Mouse (Mus musculus): ENCODE results near the gene Gm28038. TPM values are rescaled to one million over a fixed set of nuclear protein-coding genes. Genes with fewer than 3 reads are reported as not detected.

Gm28038 gene
- total RNA-seq, 2 experiments from 2014 or later, result not detected

DNA sequence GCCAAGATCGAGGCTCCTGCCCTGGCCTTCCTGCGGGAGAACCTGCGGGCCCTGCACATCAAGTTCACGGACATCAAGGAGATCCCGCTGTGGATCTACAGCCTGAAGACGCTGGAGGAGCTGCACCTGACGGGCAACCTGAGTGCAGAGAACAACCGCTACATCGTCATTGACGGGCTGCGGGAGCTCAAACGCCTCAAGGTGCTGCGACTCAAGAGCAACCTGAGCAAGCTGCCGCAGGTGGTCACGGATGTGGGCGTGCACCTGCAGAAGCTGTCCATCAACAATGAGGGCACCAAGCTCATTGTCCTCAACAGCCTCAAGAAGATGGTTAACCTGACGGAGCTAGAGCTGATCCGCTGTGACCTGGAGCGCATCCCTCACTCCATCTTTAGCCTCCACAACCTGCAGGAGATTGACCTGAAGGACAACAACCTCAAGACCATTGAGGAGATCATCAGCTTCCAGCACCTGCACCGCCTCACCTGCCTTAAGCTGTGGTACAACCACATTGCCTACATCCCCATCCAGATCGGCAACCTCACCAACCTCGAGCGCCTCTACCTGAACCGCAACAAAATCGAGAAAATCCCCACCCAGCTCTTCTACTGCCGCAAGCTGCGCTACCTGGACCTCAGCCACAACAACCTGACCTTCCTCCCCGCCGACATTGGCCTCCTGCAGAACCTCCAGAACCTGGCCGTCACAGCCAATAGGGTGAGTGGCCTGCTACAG lies 24.1 kb upstream of the Gm28038 start:
- no peak for DNase-seq (ENCODE audit: low spot score in 2 of 2)

DNA sequence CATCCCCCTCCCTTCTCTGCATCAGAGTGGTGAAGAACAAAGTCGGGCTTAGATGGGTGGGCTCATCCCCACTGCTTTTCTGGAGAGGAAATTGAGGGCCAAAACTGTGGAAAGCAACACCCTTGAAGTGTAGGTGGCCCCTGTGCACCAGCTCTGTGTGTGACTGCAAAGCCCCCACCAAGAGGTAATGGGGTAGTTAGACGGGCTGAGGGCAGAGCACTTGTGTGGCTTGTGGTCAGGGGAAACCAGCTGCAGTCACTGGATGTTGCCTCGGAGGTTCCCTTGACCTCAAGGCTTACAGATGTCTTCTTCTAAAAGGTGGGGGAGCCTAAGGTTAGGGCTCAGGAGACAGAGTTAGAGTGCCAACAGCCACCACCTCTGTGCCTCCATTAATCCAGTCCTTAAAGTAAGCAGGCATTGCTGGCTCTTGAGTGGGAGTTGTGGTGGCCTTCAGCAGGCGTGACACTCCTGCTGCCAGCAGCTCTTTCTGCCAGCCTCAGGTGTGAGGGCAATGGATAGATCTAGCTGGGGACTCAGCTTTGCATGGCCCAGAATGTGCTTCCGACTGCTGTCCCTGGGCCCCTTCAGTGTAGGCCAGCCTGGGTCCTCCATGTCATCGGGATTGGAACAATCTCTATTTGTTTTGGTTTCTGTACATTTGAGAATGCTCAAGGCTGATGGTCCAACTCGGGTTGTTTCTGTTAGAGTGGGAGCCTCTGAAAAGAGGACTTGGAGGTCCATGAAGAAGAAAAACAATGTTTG lies 23.0 kb upstream of the Gm28038 start:
- no peak for DNase-seq (ENCODE audit: low spot score in 2 of 2)

DNA sequence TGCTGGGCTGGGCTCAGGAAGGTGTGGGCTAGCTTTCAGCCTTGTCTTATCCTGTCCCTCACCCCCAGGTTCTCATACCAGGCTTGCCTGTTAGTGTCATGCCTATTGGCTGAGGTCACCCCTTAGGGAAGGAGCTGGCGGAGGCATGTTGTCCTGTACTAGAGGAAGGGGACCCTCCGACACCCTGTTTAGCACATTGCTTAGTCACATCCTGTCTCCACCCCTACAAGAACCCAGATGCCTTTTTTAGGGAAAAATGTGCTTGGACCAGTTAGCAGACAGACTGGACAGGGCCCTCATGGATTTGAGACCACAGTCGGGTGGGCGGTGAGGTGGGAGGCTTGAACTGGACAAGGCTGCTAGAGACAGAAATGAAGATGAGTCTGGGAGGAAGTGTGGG lies 22.2 kb upstream of the Gm28038 start:
- DNase-seq (ENCODE audit: low spot score in 2 of 2), result no peak

DNA sequence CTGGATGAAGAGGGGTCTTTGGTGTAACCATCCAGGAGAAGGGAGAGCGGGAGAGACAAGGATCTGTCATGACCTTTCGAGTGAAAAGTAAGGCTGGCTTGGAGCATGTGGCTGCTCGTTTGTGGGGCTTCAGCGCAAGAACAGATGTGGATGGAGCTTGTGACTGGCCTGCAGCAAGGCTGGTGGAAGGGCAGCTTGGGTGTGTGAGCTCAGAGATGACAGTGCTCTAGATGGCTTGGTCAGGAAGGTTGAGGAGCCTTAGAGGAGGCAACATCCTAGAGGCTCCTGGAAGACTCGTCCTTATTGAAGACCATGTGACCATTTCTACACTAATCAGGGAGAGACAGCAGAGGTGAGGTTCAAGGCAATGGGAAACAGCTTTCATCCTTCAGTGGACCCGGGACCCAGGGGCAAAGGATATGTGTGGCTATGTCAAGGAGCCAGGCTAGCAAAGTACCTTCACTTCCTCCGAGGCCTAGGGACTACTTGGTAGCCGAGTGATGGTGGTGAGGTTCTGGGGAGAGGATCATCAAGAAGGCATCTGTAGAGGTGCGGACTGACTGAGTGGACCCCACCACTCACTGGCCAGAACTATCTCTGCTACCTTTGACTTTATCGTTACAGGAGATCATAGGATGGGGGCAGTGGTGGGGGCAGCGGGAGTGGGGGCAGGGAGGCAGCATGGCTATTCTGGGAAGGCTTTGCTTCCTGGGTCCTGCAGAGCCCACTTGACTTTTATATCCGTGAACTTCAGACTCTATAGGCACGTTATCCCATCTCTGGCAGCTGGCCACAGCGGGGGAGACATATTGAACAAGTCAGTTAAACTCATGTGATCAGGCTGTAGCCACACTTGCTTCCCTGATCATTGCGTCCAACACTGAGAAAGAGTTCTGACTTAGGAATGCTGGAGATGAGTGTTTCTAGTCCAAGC lies 21.4 kb upstream of the Gm28038 start:
- DNase-seq (ENCODE audit: low spot score in 2 of 2), result no peak

DNA sequence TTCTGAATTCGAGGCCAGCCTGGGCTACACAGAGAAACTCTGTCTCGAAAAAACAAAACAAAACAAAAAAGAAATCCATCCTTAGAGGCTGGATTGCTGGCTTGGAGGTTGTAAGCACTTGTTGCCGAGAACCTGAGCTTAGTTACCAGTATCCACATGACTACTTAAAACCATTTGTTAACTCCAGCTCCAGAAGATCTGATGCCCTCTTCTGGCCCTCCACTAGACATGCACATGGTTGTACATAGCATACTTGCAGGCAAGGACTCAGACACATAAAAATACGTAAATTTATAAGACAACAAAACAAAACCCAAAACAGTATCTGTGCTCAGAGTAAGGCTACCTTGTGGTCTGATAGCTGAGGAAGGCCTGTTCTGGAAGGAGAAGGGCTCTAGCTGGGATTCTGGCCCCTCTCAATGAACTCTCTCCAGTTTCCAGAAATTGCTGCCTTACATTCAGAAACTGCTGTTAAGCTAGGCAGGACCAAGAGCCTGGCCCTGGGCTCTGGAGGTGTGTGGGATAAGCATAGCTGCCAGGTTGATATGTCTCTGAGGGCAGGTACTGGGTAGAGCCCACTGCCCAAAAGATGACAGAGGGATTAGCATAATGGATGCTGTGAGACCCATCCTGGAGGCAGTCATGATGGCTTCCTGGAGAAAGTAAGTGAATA lies 19.6 kb upstream of the Gm28038 start:
- no peak for DNase-seq (ENCODE audit: low spot score in 2 of 2)

DNA sequence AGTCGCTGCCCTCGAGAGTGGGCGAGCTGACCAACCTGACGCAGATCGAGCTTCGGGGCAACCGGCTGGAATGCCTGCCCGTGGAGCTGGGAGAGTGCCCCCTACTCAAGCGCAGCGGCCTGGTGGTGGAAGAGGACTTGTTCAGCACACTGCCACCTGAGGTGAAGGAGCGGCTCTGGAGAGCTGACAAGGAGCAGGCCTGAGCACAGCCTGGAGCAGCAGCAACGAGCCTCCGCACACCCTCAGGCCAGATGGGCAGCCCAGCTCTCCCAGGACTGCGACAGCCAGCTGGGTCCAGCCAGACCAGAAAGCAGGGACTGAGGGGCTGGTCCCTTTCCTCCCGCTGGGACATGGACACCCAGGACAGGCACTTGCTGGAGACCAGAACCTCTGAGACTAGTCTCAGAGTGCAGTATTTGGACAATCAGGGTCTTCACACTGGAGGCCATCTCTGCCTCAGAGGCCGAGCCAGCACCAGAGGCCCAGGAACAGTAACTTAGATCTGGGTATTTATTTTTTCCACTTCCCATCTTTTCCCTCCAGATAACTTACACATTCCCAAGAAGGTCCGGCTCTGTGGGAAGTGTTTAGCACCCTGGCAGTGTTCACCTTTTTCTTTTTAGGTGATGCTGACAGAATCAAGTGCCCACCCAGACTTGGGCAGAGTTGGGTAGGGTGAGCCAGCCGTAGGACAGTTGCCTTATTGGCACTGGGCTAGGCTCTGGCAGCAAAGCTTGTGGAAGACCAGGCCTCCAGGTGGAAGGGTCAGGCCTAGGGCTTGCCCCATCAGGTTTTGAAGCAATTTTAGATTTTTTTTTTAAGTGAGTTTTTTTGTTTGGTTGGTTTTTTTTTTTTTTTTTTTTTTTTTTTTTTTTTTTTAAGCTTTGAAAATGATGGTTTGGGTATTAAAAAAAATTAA lies 18.7 kb upstream of the Gm28038 start:
- DNase-seq (ENCODE audit: low spot score in 2 of 2), result no peak

DNA sequence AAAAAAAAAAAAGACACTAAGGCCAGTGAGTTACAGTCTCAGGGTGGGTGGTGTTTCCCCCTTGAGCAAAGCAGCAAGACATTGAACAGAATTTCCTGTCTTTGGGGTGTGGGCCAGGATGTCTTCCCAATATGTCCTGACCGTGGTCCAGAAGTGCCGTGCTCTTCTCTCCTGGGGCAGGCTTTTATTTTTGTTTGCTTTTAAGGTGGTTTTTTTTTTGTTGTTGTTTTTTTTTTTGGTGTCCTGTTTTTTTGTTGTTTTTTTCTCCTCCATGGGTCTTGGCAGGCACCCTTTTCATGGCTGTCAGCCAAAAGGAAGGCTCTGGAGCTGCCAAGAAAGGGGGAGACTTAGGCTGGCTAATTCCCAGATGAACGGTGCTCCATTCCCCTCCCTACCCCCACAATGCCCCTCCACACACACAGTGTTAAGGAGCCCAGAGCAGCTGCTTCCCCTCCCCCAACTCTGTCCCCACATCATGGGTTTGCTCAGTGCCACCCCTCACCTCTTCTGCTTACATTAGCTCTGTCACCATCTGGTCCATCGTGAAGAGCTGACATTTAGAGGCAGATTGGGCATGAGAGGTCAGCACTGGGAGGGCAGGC lies 17.9 kb upstream of the Gm28038 start:
- DNase-seq (ENCODE audit: low spot score in 2 of 2), result no peak

DNA sequence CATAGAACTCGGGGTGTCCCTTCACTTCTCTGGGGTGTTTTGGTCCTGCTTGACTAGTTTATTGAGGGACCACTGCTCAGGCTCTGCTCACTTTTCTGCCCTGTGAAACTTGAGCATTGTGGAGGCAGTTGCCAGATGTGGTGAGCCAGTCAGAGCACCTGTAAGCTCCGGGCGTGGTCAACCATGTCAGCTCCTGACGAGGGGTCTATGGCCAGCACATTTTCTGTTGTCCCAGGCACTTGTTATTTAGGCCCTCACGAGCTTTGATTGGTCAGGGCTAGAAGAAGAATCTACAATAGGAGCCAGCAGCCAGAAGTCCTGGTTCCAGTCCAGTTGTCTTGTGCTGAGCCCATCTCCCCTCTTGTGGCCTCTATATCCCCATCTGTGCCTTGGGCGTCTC lies 17.0 kb upstream of the Gm28038 start:
- no peak for DNase-seq (ENCODE audit: low spot score in 2 of 2)

DNA sequence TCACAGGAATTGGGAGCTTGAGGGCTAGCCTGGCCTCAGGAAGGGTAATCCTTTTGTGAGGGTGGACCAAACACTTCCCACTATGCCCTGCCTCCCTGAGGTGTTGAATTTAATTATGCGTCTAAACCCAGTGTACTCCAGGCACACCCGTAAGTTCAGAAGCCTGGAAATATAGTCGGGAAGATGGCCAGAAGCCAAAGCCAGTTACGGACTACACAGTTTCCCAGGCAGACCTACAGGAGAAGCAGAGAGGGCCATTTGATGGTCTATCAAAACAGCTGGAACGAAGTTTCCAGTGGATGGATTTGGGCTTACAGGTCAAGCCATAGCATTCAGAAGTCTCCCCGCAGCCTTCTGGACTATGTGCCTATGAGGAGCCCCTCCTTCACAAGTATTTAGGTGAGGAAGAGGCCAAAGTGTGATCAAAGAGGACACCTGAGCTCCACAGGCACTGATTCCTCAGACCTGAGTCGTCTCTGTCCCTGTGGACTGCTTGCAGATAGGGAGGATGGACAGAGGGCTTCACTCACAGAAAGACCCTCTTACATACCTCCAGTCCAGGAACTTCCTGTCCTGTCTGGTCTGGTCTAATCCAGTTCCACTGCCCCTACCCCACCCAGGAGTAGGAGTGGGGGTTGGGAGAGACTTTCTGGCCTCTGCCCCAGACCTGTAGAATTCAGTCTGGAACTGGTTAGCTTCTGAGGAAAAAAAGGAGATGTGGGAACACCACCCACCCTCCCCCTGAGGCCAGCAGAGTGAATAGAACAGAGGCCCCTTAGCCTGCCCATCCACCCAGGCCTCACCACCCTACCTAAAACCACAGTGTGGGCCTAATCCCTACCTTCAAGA lies 15.9 kb upstream of the Gm28038 start:
- DNase-seq (ENCODE audit: low spot score in 2 of 2), result no peak

DNA sequence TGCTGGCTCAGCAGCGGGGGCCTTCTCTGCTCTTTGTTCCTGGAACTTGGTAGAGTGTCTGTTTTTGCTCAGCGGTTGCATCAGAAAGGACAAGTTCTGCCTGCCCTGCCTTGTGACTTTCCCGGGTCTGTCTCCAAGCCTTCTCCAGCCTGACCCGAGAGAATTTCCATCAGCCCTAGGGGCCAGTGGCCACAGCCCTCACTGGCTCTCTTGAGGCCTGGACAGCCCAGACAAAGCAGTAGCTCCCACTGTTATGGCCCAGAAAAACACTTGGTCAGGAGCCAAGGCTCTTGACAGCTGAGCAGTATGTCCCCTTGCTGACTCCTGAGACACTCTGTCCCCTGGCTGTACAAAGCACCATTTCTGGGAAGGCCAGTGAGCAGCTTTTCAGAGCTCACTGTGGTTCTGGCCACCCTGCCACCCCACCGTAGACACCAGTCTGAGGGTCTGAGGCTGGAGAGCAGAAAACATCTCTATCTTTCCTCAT lies 15.0 kb upstream of the Gm28038 start, which contains the start of gene Phyhd1:
Gene Phyhd1 (plus strand): TSS at position 437 of the 487 bp plus-strand sequence.
- DNase-seq (ENCODE audit: low spot score in 2 of 2), result peak in 1 of 2 experiments; percentile 56

DNA sequence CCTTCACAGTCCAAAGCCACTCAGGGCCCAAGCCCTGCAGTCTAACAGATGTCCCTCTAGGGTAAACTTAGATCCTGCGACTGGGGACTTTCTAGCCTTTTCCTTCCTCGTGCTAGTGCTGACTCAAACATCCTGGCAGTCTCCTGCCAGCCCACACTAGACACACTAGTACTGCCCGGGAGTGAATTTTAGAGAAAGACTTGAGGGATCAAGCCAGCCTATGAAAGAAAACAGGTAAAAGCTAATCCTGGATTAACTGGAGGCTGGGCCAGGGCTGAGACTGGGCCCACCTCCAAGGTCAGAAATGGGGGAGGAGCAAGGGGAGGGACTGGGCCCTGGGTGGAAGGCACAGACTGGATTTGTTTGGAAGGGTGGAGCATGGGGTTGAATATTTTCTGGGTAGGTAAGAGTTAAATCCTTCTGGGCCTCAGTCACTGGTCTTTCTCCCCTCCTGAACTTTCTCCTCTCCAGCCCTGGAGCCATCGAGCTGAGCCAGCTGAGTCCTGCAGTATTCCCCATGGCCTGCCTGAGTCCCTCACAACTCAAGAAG lies 14.4 kb upstream of the Gm28038 start:
- peak in 1 of 2 experiments; percentile 61 for DNase-seq (ENCODE audit: low spot score in 2 of 2)

DNA sequence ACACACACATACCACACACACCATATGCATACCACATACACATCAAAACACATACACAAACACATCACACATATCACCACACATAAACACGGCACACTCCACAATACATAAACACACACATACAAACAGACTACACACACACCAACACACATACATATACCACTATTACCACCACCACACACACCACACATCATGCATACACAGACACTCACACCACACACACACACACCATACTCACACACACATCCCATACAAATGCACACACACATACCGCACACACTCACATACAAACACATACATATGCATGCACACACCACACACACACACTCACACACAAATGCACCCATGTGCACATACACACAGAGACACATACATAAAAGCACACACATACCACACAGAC lies 13.4 kb upstream of the Gm28038 start:
- no peak for DNase-seq (ENCODE audit: low spot score in 2 of 2)

DNA sequence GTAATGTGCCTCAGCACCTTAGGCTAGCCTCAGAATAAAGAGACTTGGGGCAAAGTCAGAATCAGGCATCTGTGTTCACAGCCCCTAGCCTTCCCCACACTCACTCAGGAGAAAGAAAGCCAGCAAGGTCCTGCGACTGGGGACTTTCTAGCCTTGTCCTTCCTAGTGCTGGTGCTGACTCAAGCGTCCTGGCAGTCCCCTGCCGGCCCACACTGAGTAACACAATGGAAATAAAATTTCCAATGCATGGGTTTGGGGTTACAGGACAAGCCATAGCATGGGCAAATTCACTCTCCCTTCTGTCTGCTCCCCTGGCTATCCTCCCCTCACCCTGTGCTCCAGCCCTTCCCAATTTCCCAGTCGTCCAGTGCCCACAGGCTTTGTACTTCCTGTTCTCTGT lies 12.5 kb upstream of the Gm28038 start:
- no peak for DNase-seq (ENCODE audit: low spot score in 2 of 2)

DNA sequence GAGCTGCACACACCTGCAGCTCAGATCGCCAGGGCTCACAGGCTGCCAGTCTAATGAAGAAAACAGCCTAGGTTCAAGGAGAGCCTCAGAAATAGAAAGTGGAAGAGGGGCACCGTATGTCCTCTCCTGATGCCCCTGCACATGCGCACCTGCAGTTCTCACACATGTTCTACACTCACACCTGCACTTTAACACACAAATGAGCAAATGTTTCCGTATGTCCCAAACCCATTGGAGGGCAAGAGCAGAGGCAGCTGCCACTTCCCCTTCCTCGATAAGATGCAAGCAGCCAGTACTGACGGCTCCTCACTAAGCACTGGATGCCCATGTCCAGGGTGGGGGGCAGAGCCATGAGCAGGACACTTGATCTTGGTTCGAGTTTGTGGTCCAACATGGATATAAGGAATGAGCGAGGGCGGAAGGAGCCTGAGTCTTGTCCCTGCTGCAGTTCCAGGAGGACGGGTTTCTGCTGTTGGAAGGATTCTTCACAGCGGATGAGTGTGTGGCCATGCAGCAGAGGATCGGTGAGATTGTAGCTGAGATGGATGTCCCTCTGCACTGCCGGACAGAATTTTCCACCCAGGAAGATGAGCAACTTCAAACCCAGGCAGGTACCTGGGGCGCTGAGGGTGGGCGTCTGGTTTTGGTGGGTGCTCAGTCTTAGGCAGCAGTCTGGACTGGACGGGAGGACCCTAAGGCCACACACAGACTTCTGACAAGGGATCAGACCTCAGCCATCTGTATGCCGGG lies 11.4 kb upstream of the Gm28038 start:
- DNase-seq (ENCODE audit: low spot score in 2 of 2), result no peak

DNA sequence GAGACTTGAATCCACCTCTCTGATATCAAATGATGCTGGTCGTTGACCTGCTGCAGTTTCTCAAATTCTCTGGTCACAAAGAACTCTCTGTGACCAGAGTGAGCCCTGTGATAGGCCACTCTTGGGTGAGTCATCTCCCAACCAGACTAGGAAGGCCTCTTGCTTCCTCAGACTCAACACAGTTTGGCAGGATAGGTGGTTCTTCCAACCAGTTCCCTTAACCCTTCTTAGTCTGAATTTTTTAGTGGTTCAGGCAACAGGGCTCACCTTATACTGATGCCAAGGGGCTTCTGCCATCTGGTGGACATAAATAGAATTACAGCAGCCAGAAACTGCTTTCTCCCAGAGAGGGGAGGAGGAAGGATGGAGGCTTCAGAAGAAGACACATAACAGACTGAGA lies 10.7 kb upstream of the Gm28038 start:
- peak in 1 of 2 experiments; percentile 48 for DNase-seq (ENCODE audit: low spot score in 2 of 2)

DNA sequence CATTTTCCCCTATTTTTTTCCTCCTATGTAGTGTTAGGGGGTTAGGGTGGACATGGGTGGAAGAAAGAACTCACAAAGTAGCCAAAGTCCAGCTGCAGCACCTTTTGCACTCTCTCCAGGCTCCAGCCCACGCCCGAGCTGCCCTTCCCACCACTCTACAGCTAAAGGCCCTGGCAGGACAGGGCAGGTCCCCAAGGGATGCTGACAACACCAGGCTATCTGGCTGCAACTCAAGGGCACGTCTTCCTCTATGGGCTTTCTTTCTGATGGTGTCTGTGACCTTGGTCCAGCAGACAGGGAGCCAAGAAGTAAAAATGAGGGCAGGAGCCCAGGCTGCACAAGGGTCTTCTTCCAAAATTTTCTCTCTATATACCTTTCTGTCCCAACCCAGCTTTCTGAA lies 808 bp downstream of the Gm28038 start:
- DNase-seq (ENCODE audit: low spot score in 2 of 2), result no peak

DNA sequence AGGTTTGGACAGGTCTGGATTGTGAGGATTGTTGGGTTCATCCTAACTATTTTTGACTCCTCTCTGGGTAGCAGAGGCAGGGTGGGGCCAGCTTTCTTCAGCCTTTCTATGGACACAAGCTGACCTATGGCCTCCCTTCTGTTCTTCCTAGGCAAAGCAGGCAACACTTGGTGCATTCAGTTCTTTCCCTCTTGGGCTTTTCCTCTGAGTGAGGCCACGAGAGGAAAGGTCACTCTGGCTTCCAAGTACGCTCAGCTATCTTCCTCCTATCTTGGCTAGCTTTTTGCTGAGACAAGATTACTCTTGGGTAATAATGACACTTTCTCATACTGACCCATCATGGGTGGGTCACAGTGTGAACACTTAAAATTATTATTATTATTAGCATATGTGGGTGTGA lies 2.4 kb downstream of the Gm28038 start:
- no peak for DNase-seq (ENCODE audit: low spot score in 2 of 2)
